8 mouse cellular contexts compared by ENCODE assay signal in the genomic region with DNA sequence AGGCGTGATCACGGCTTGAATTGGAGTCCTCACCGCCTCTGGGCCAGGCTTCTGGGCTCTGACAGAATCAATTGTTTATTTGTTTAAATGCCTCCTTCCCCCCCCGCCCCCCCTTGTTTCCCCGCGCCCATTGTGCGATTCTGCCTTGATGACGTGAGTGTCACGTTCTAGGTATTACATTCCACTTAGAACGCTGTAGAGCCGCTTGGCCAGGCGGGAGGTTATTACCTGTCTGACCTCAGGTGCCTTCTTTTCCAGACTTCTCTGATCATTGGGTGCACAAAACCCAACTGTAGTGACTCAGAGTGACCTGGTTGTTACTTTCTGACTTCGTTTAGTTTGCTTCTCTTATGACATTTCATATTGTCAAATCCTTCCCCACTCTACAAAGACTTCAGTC. TPM values are rescaled to one million over a fixed set of nuclear protein-coding genes. Genes with fewer than 3 reads are reported as not detected.
A peak's percentile ranks its signal among the peaks of the same experiment; 100 is the strongest.
DNase-seq lines count a peak whose midpoint lies in the region; ATAC-seq and TF ChIP-seq lines count a peak whose summit lies in the region.

No protein-coding gene starts in this region.

- peak; percentile 56 for ATAC-seq in intestine, embryonic 15.5 days

- TF ChIP-seq CTCF in cortical plate, adult 2 months (IDR thresholded peaks at IDR 0.05; ENCODE audit: extremely low read depth, insufficient read depth, low read length) = no peak

- H3K9ac ChIP-seq in intestine, embryonic 15.5 days = peak overlapping the region; percentile 79

- H3K9me3 ChIP-seq in intestine, embryonic 15.5 days = no peaks in the 10 kb centered on the region
- peaks cover 4% of the 10 kb centered on the region; the same call in 1 of the 2 replicates for H3K9me3 ChIP-seq in megakaryocyte, embryonic 14.5 days

- peak; percentile 21 to 22 for DNase-seq in kidney, adult 8-10 months
- DNase-seq in kidney, adult 18-20 months = no peak
- DNase-seq in frontal cortex, postnatal 14 days (ENCODE audit: low spot score in 2 of 2) = no peak
- no peak for DNase-seq in urinary bladder, postnatal 4 days (ENCODE audit: low spot score in 2 of 2)
- no peak for DNase-seq in frontal cortex, postnatal 36 days (ENCODE audit: low spot score in 2 of 2)

- no peak for TF ChIP-seq POLR2A in cortical plate, adult 2 months (IDR thresholded peaks at IDR 0.05; ENCODE audit: extremely low read depth, insufficient read depth, low read length)

- H3K27me3 ChIP-seq in intestine, embryonic 15.5 days (replicated peaks) = no peaks in the 10 kb centered on the region
- H3K27me3 ChIP-seq in megakaryocyte, embryonic 14.5 days (replicated peaks) = no peaks in the 10 kb centered on the region

- peak overlapping the region; percentile 86 for H3K4me3 ChIP-seq in cortical plate, adult 2 months (ENCODE audit: insufficient read depth, low read length)
- peak overlapping the region; percentile 80 for H3K4me3 ChIP-seq in intestine, embryonic 15.5 days (replicated peaks)
- H3K4me3 ChIP-seq in megakaryocyte, embryonic 14.5 days (replicated peaks) = peak overlapping the region; percentile 96

- H3K36me3 ChIP-seq in intestine, embryonic 15.5 days = no peaks in the 10 kb centered on the region
- peaks cover 2% of the 10 kb centered on the region for H3K36me3 ChIP-seq in megakaryocyte, embryonic 14.5 days (replicated peaks; ENCODE audit: low read length)

- peaks cover 8% of the 10 kb centered on the region; the same call in 1 of the 2 replicates for H3K4me1 ChIP-seq in cortical plate, adult 2 months (ENCODE audit: control insufficient read depth, insufficient read depth, low read length)
- H3K4me1 ChIP-seq in intestine, embryonic 15.5 days (replicated peaks) = 0 out of 2 replicates have a peak, but pooled peaks cover 5% of the 10 kb centered on the region
- H3K4me1 ChIP-seq in megakaryocyte, embryonic 14.5 days = peaks cover 22% of the 10 kb centered on the region

- peak overlapping the region; percentile 66 for H3K4me2 ChIP-seq in intestine, embryonic 15.5 days (replicated peaks)

- H3K27ac ChIP-seq in cortical plate, adult 2 months (ENCODE audit: insufficient read depth, low read length) = peak overlapping the region; percentile 91
- peak overlapping the region; percentile 79; the same call in 1 of the 2 replicates for H3K27ac ChIP-seq in intestine, embryonic 15.5 days

- WGBS in intestine, embryonic 15.5 days = 5% methylated on average over 12 of the region's 13 CpGs

RNA-seq across cellular contexts. Expression of a gene that starts 0.6 kb away (rescaled TPM):
- 101 and 105 TPM in 2 replicates for polyA plus RNA-seq in cortical plate, adult 2 months (2012; rRNA removed)
- 32.0 and 36.6 TPM in 2 replicates for polyA plus RNA-seq in intestine, embryonic 15.5 days (2015; fragmentation: Nextera tagmentation; extraction: Ambion mirVana)
- 4.0 TPM in 1 of 2 replicates, not detected in the other for polyA plus RNA-seq in megakaryocyte, embryonic 14.5 days (2012; ENCODE audit: insufficient read depth, low replicate concordance)

Comparison
In these comparisons a context has a peak if more than half of its experiments do, and no peak if none do; other contexts are left out.
1. DNase-seq: peak in kidney, adult 8-10 months (2 of 2); none in kidney, adult 18-20 months (single experiment), frontal cortex, postnatal 14 days (0 of 2), urinary bladder, postnatal 4 days (0 of 2) and frontal cortex, postnatal 36 days (0 of 2).
2. Peak in every context shown above with its lines, with median percentiles within 50 percentile points of each other: H3K4me3 ChIP-seq.